Mouse (Mus musculus) stomach, embryonic 16.5 days (tissue): ENCODE measurements around the gene Has3. TPM values are rescaled to one million over a fixed set of nuclear protein-coding genes. Genes with fewer than 3 reads are reported as not detected.
A peak's percentile ranks its signal among the peaks of the same experiment; 100 is the strongest.
"Not testable (repeated sequence)": the region's sequence is repeated elsewhere in the genome, so short reads cannot be mapped to it uniquely, and the experiment has no call there.

ENCODE experiments used
- ATAC-seq: fragments of 200-750 bp; cut with Nextera tagmentation; 2 replicates; pipeline ENCODE4 v1.8.0; 2017; ENCODE audit warnings: moderate number of reproducible peaks, moderate TSS enrichment; ENCODE audit not compliant: insufficient read depth, low FRiP score
- H3K27ac ChIP-seq: fragments of 300-500 bp; sonication (generic); 2 replicates; pipeline ENCODE4 v1.5.1; 2014; ENCODE audit warnings: low read length
- H3K27me3 ChIP-seq: fragments of 300-500 bp; sonication (generic); 2 replicates; pipeline ENCODE4 v1.6.1; 2014; ENCODE audit warnings: low read length, control low read depth, mixed read lengths; ENCODE audit not compliant: control insufficient read depth, insufficient read depth
- H3K36me3 ChIP-seq: fragments of 300-500 bp; sonication (generic); 2 replicates; pipeline ENCODE4 v1.6.1; 2014; ENCODE audit warnings: low read length; ENCODE audit not compliant: control insufficient read depth, insufficient read depth
- H3K4me1 ChIP-seq: fragments of 300-500 bp; sonication (generic); 2 replicates; pipeline ENCODE4 v1.6.1; 2014; ENCODE audit warnings: low read length, control low read depth, mixed read lengths; ENCODE audit not compliant: control insufficient read depth, insufficient read depth
- H3K4me2 ChIP-seq: fragments of 300-500 bp; sonication (generic); 2 replicates; pipeline ENCODE4 v1.6.1; 2014; ENCODE audit warnings: low read depth, low read length, mixed read lengths
- H3K4me3 ChIP-seq: fragments of 300-500 bp; sonication (generic); replicated peaks from 2 replicates; pipeline ENCODE4 v1.5.1; 2014; ENCODE audit warnings: mild to moderate bottlenecking, low read length
- H3K9ac ChIP-seq: fragments of 300-500 bp; sonication (generic); 2 replicates; pipeline ENCODE4 v1.6.1; 2014; ENCODE audit warnings: low read length
- H3K9me3 ChIP-seq: fragments of 300-500 bp; sonication (generic); replicated peaks from 2 replicates; pipeline ENCODE4 v1.6.1; 2016; ENCODE audit warnings: low read length, control low read depth; ENCODE audit not compliant: control insufficient read depth
- WGBS: fragments of 180-500 bp; shearing (Covaris S2); extraction: QIAGEN DNeasy Blood & Tissue Kit; methylation state at CpG from one replicate; pipeline ENCODE4 v1.1.7; 2014; 5-methylcytosine and 5-hydroxymethylcytosine counted together
- polyA plus RNA-seq: library from polyadenylated mRNA; unstranded; fragments of >200 nt; fragmentation: Nextera tagmentation; extraction: Ambion mirVana; gene quantifications from 2 replicates; pipeline ENCODE4 v1.2.1, GENCODE M21; 2015

The Has3 gene
- polyA plus RNA-seq, 1 experiment from 2014 or later: 0.81 TPM

DNA sequence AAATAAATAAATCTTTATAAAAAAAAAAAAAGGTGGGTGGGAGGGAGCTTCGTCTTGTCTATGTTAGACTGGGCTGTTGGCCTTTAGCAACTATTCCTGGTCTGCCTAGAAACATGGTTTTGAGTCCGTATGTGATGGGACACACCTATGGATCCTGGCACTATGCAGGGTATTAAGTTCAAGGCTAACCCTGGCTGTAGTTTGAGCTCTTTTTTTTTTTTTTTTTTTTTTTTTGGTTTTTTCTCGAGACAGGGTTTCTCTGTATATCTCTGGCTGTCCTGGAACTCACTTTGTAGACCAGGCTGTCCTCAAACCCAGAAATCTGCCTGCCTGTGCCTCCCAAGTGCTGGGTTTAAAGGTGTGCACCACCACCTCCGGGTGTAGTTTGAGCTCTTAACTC is 54.0 kb downstream of the Has3 start:
- H3K27ac ChIP-seq: peak overlapping the region; percentile 73; the same call in 1 of the 2 replicates
- H3K4me2 ChIP-seq: no peak overlapping the region
- H3K4me3 ChIP-seq: no peak overlapping the region
- peaks cover 5% of the 10 kb centered on the region; the same call in 1 of the 2 replicates for H3K4me1 ChIP-seq
- H3K9ac ChIP-seq: no peak overlapping the region
- H3K36me3 ChIP-seq: peaks cover 18% of the 10 kb centered on the region
- WGBS: 79% methylated on average over 4 of the region's 4 CpGs
- H3K9me3 ChIP-seq: no peaks in the 10 kb centered on the region
- no peak for ATAC-seq
- H3K27me3 ChIP-seq: no peaks in the 10 kb centered on the region

DNA sequence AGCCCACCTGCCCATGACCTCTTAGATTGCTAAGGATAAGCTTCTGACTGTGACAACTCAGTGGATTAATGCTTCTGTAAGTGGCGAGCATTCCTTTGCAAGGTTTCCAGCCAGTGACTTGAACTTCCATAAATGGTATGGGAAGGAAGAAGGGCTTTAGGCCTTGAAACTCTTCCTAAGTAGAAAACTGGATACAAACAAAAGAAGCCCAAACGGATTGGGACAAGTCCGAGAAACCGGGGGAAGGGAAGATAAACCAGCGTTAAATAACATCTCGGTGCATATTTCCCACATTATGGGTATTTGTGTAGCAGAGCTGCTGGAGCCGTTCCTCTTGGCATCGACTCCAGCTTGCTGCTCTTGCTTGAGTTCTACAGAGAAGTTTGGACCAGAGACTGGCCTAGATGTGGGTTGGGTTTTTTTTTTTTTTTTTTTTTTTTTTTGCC is 54.9 kb downstream of the Has3 start:
- 41% methylated on average over 8 of the region's 8 CpGs for WGBS
- H3K9me3 ChIP-seq: no peaks in the 10 kb centered on the region
- ATAC-seq: peak; percentile 66; the same call in 1 of the 2 replicates
- H3K4me2 ChIP-seq: no peak overlapping the region
- no peaks in the 10 kb centered on the region for H3K27me3 ChIP-seq
- H3K4me1 ChIP-seq: peaks cover 12% of the 10 kb centered on the region
- H3K9ac ChIP-seq: no peak overlapping the region
- peak overlapping the region; percentile 73 for H3K27ac ChIP-seq
- H3K36me3 ChIP-seq: peaks cover 14% of the 10 kb centered on the region
- H3K4me3 ChIP-seq: no peak overlapping the region

DNA sequence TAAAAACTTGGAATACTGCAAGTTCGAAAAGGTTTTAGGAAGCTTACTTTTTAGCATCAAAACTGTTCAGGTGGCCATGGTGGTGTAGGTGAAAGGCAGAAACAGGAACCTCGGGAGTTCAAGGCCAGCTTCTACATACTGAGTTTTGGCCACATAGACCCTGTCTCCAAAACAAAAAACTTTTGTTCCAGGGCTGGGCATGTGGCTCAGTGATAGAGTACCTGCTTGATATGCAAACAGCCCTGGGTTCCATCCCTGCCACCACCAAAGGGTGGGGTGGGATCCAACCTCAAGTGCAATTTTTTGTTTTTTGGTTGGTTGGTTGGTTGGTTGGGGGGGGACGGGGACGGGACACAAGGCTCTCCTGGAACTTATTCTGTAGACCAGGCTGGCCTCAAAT is 55.4 kb downstream of the Has3 start:
- H3K9ac ChIP-seq: no peak overlapping the region
- H3K4me2 ChIP-seq: no peak overlapping the region
- H3K27me3 ChIP-seq: no peaks in the 10 kb centered on the region
- H3K9me3 ChIP-seq: no peaks in the 10 kb centered on the region
- H3K27ac ChIP-seq: peak overlapping the region; percentile 73
- peaks cover 10% of the 10 kb centered on the region for H3K36me3 ChIP-seq
- ATAC-seq: no peak
- H3K4me1 ChIP-seq: peaks cover 16% of the 10 kb centered on the region
- WGBS: 86% methylated on average over 4 of the region's 4 CpGs
- H3K4me3 ChIP-seq: no peak overlapping the region

DNA sequence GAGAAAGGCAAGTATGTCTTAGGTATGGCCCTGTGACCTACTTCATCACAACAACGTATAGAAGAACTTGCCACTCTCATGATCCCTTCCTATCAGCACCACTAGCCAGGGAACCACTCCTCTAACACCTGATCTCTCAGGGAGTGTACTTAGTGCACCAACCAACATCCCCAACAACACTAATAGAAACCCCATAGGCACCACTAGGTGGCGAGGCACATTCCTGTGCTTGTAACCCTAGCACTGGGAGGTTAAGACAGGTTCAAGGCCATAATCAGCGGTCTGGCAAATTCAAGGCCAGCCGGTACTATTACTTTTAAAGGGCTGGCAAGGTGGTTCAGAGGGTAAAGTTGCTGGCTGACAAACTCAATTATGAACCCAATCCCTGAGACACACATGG is 57.2 kb downstream of the Has3 start:
- H3K4me3 ChIP-seq: no peak overlapping the region
- no peak overlapping the region for H3K4me2 ChIP-seq
- H3K9ac ChIP-seq: no peak overlapping the region
- peak; percentile 11; the same call in 1 of the 2 replicates for ATAC-seq
- 0 out of 2 replicates have a peak, but pooled peaks cover 7% of the 10 kb centered on the region for H3K36me3 ChIP-seq
- H3K4me1 ChIP-seq: peaks cover 17% of the 10 kb centered on the region
- WGBS: 56% methylated on average over 4 of the region's 4 CpGs
- H3K9me3 ChIP-seq: no peaks in the 10 kb centered on the region
- H3K27ac ChIP-seq: no peak overlapping the region
- no peaks in the 10 kb centered on the region for H3K27me3 ChIP-seq

DNA sequence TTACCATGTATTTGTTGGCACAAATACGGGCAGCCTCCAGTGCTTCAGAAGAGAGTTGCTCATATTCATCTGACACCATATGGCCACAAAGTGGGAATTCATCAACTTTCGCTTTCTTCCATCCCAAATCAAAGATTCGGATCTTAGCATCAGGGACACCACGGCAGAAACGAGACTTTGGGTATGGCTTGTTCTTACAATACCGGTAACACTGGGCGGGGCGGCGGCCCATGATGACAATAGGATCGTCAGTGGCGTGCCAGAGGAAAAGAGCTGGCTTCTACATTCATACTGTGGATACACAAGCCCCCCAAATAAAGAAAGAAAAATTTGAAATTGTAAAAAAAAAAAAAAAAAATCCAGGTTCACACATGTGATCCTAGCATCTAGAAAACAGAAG is 58.1 kb downstream of the Has3 start:
- H3K4me2 ChIP-seq, H3K9me3 ChIP-seq, H3K27me3 ChIP-seq, H3K4me3 ChIP-seq, ATAC-seq, H3K27ac ChIP-seq, H3K36me3 ChIP-seq, H3K9ac ChIP-seq: not testable (repeated sequence)
- WGBS: 91% methylated on average over 10 of the region's 11 CpGs
- peaks cover 20% of the 10 kb centered on the region for H3K4me1 ChIP-seq

DNA sequence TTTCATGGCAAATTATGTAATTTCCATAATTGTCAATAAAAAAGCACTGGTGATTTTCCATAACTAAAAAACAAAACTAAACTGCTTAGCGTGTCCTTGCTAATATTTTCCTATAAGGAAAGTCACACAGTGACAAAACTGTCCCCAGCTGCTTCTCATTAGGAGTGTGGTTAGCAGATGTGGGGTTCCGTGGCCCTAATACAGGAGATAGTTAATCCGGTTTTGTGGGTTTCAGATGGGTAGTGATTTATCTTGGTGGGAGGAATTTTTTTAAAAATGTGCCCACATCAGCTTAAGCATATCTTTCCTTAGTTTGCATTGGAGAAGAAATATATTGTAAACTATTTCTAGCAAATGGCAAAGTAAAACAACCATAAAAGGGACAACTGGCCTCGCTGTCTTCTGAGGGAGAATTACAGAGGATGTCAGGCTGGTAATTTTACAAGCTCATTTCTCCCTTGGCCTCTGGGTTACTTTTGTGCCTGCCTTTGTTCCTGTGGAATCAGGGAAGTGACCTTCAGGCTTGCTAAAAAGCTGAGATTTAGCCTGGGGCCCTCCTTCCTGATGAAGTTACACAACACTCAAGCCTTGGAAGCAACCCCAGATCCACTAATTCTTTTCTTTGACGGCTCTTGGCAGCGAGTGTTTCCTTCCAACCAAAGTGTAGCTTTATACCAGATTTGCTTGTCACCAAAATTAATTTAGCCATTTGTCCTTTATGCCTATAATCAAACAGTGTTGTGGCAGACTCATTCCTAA is 59.3 kb downstream of the Has3 start:
- H3K27me3 ChIP-seq: no peaks in the 10 kb centered on the region
- peak overlapping the region; percentile 85 for H3K27ac ChIP-seq
- peaks cover 20% of the 10 kb centered on the region for H3K4me1 ChIP-seq
- H3K4me3 ChIP-seq: no peak overlapping the region
- H3K36me3 ChIP-seq: no peaks in the 10 kb centered on the region
- no peak overlapping the region for H3K9ac ChIP-seq
- peak; percentile 39; the same call in 1 of the 2 replicates for ATAC-seq
- no peak overlapping the region for H3K4me2 ChIP-seq
- H3K9me3 ChIP-seq: no peaks in the 10 kb centered on the region
- WGBS: 28% methylated on average over 6 of the region's 6 CpGs

DNA sequence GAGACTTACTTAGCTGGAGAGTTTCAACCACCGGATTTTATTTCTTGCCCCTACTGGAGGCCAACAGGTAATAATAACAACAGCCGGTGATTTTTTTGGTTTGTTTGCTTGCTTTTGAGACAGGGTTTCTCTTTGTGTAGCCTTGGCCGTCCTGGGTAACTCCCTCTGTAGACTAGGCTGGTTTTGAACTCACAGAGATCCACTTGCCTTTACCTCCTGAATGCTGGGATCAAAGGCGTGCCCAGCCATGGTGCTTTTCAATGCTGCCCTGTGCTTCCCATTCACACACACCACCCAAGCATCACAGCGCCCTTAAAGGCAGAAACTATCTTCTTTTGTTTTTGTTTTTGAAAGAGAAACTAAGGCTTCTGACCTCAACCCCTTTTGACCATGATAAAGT is 59.9 kb downstream of the Has3 start:
- Histone ChIP-seq H3K4me2 (no peak overlapping the region), H3K4me1 (peaks cover 20% of the 10 kb centered on the region), H3K27ac (peak overlapping the region; percentile 85), H3K36me3 (no peaks in the 10 kb centered on the region), H3K27me3 (no peaks in the 10 kb centered on the region), H3K4me3 (no peak overlapping the region), H3K9me3 (no peaks in the 10 kb centered on the region), H3K9ac (no peak overlapping the region)
- ATAC-seq: no peak
- WGBS: 60% methylated on average over 5 of the region's 5 CpGs

DNA sequence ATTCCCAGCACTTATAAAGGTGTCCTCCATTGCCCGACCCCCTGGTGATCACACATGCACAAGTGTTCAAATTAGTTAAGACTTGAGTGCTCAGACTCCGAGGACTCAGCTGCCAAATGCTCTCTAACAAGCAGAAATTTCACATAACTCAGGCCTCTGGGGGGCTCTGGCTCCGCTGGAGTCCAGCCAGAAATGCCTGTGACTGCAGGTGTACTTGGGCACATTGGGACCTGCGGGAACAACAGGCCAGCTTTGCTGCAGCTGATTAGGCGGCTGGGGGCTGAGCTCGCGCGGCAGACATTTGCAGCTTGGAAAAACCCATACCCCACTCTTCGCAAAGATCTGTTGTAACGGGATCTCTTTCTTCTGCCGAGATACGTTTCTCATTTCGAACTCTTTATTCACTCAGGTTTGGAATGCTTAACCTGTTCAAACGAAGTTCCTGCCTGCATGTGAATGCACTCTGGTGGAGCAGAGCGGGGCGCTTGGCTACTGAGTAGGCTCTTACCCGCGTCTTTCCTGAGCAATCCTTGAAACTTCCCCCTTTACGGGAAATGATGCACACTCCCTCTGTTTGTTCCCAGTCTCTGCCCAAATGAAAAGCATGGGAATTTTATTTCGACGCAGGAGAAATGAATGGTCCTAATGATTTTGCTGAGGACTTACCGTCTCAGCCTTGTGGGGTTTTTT is 62.5 kb downstream of the Has3 start:
- WGBS: 14% methylated on average over 22 of the region's 22 CpGs
- no peak overlapping the region for H3K27ac ChIP-seq
- no peak for ATAC-seq
- no peaks in the 10 kb centered on the region for H3K27me3 ChIP-seq
- peak overlapping the region; percentile 38 for H3K4me2 ChIP-seq
- peak overlapping the region; percentile 22 for H3K9ac ChIP-seq
- H3K4me3 ChIP-seq: peak overlapping the region; percentile 19
- no peaks in the 10 kb centered on the region for H3K9me3 ChIP-seq
- no peaks in the 10 kb centered on the region for H3K36me3 ChIP-seq
- peaks cover 21% of the 10 kb centered on the region for H3K4me1 ChIP-seq

DNA sequence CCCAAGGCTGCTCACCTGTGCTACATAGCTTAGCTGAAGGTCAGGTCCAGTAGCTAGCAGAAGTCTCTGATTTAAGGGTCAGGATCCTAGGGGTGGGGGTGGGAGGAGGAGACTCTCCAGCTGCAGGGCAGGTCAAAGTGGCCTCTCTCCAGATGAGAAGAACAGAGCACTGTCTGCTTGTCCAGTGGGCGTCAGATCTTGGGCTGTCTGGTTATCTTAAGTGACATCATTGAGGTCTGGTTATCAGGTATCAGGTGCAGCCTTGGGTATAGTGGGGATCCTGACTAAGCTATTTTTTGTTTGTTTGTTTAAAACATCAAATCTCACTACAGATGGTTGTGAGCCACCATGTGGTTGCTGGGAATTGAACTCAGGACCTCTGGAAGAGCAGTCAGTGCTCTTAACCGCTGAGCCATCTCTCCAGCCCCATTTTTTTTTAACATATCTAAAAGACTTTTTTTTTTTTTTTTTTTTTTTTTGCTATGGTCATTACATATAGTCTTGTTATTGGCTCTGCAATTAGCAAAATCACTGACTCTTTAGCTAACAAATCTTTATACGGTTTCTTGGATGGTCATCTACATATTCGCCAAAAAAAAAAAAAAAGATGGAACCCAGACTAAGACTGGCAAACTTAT is 63.6 kb downstream of the Has3 start:
- Histone ChIP-seq H3K9me3 (no peaks in the 10 kb centered on the region), H3K9ac (no peak overlapping the region)

More for the DNA sequence above, 63.6 kb downstream of the Has3 start:
- Histone ChIP-seq H3K4me2 (no peak overlapping the region), H3K27ac (no peak overlapping the region), H3K27me3 (no peaks in the 10 kb centered on the region), H3K36me3 (no peaks in the 10 kb centered on the region), H3K4me3 (no peak overlapping the region), H3K4me1 (peaks cover 29% of the 10 kb centered on the region)
- WGBS: 85% methylated on average over 4 of the region's 4 CpGs
- ATAC-seq: no peak
